Mouse (Mus musculus) midbrain, embryonic 13.5 days (tissue): ENCODE measurements around the gene Nfyc. TPM values are rescaled to one million over a fixed set of nuclear protein-coding genes. Genes with fewer than 3 reads are reported as not detected.

ENCODE experiments used
- ATAC-seq: fragments of 200-750 bp; cut with Nextera tagmentation; 2 replicates; pipeline ENCODE4 v1.8.0; 2017; ENCODE audit warnings: mild to moderate bottlenecking, moderate TSS enrichment, moderate library complexity
- H3K27ac ChIP-seq: fragments of 300-500 bp; sonication (generic); 2 replicates; pipeline ENCODE4 v1.5.1; 2015; ENCODE audit warnings: inconsistent platforms, mild to moderate bottlenecking, moderate library complexity
- H3K27me3 ChIP-seq: fragments of 300-500 bp; sonication (generic); 2 replicates; pipeline ENCODE4 v1.6.1; 2015; ENCODE audit warnings: mild to moderate bottlenecking, inconsistent platforms
- H3K36me3 ChIP-seq: fragments of 300-500 bp; sonication (generic); 2 replicates; pipeline ENCODE4 v1.6.1; 2015; ENCODE audit warnings: mild to moderate bottlenecking, inconsistent platforms
- H3K4me1 ChIP-seq: fragments of 300-500 bp; sonication (generic); replicated peaks from 2 replicates; pipeline ENCODE4 v1.6.1; 2015; ENCODE audit warnings: inconsistent platforms
- H3K4me2 ChIP-seq: fragments of 300-500 bp; sonication (generic); replicated peaks from 2 replicates; pipeline ENCODE4 v1.6.1; 2015; ENCODE audit warnings: moderate library complexity, mild to moderate bottlenecking, inconsistent platforms
- H3K4me3 ChIP-seq: fragments of 300-500 bp; sonication (generic); replicated peaks from 2 replicates; pipeline ENCODE4 v1.5.1; 2015; ENCODE audit warnings: mild to moderate bottlenecking, inconsistent platforms
- H3K9ac ChIP-seq: fragments of 300-500 bp; sonication (generic); replicated peaks from 2 replicates; pipeline ENCODE4 v1.6.1; 2015; ENCODE audit warnings: mild to moderate bottlenecking, inconsistent platforms
- H3K9me3 ChIP-seq: fragments of 300-500 bp; sonication (generic); 2 replicates; pipeline ENCODE4 v1.6.1; 2016; ENCODE audit warnings: mild to moderate bottlenecking, inconsistent platforms
- WGBS: fragments of 180-500 bp; shearing (Covaris S2); methylation state at CpG from one replicate; pipeline ENCODE4 v1.1.7; 2015; 5-methylcytosine and 5-hydroxymethylcytosine counted together
- polyA plus RNA-seq: library from polyadenylated mRNA; unstranded; fragments of >200 nt; fragmentation: Nextera tagmentation; extraction: Ambion mirVana; gene quantifications from 2 replicates; pipeline ENCODE4 v1.2.1, GENCODE M21; 2015

Nfyc gene
- polyA plus RNA-seq, 1 experiment from 2014 or later, result 87.1 TPM

- 66% methylated on average over 4 of the region's 4 CpGs for WGBS
- H3K9ac ChIP-seq, result no peak overlapping the region
These were observed 105.2 kb downstream of the Nfyc start for GRCm38 (mm10) chr4:120726174-120726573.

GRCm38 (mm10) chr4:120725516-120726090, 105.8 kb downstream of the Nfyc start:
- H3K4me2 ChIP-seq, result no peak overlapping the region
- no peaks in the 10 kb centered on the region for H3K4me1 ChIP-seq
- no peak for ATAC-seq
- H3K36me3 ChIP-seq, result no peaks in the 10 kb centered on the region
- peaks cover 17% of the 10 kb centered on the region; the same call in 1 of the 2 replicates for H3K27me3 ChIP-seq
- WGBS, result 37% methylated on average over 5 of the region's 5 CpGs
- no peak overlapping the region for H3K4me3 ChIP-seq
- no peak overlapping the region for H3K9ac ChIP-seq
- no peak overlapping the region for H3K27ac ChIP-seq
- no peaks in the 10 kb centered on the region for H3K9me3 ChIP-seq

More at GRCm38 (mm10) chr4:120726174-120726573, 105.2 kb downstream of the Nfyc start:
- no peak overlapping the region for H3K4me3 ChIP-seq
- H3K9me3 ChIP-seq, result no peaks in the 10 kb centered on the region
- H3K36me3 ChIP-seq, result no peaks in the 10 kb centered on the region
- peaks cover 6% of the 10 kb centered on the region; the same call in 1 of the 2 replicates for H3K4me1 ChIP-seq
- peaks cover 20% of the 10 kb centered on the region; the same call in 1 of the 2 replicates for H3K27me3 ChIP-seq
- ATAC-seq, result no peak
- H3K27ac ChIP-seq, result no peak overlapping the region
- no peak overlapping the region for H3K4me2 ChIP-seq

- no peak for ATAC-seq
- H3K27ac ChIP-seq, result no peak overlapping the region
- no peak overlapping the region for H3K4me3 ChIP-seq
- peaks cover 1% of the 10 kb centered on the region for H3K4me1 ChIP-seq
- H3K4me2 ChIP-seq, result no peak overlapping the region
- no peaks in the 10 kb centered on the region for H3K9me3 ChIP-seq
- peaks cover 11% of the 10 kb centered on the region for H3K27me3 ChIP-seq
- H3K36me3 ChIP-seq, result no peaks in the 10 kb centered on the region
- H3K9ac ChIP-seq, result no peak overlapping the region
- 63% methylated on average over 2 of the region's 2 CpGs for WGBS
These were observed 109.8 kb downstream of the Nfyc start for GRCm38 (mm10) chr4:120721574-120721973.

- Histone ChIP-seq H3K9ac (no peak overlapping the region), H3K36me3 (no peaks in the 10 kb centered on the region), H3K27ac (no peak overlapping the region), H3K27me3 (peaks cover 25% of the 10 kb centered on the region), H3K9me3 (no peaks in the 10 kb centered on the region), H3K4me2 (no peak overlapping the region), H3K4me3 (no peak overlapping the region), H3K4me1 (peaks cover 17% of the 10 kb centered on the region)
- no peak for ATAC-seq
- 58% methylated on average over 5 of the region's 5 CpGs for WGBS
These were observed 112.2 kb downstream of the Nfyc start for GRCm38 (mm10) chr4:120719152-120719551.

DNA sequence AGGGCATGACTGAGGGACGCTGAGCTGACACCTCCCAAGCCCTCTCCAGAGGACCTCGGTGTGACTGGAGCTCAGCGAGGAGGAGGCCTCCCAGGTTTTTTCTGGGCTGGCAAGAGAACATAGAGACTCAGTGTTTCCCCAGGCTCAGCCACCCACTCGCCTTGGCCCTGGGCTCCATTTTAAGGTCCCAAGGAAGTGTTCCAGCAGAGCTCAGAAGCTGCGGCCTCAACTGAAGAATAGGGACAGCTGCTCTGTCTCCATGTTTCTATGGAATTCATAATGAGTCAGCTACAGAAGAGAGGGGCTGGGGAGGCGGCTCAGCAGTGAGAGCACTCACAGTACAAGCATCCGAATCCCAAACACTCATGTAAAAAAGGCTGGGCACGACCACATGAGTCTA, 113.8 kb downstream of the Nfyc start:
- Histone ChIP-seq H3K4me1 (peaks cover 25% of the 10 kb centered on the region), H3K36me3 (no peaks in the 10 kb centered on the region), H3K4me2 (no peak overlapping the region), H3K9me3 (no peaks in the 10 kb centered on the region), H3K27ac (no peak overlapping the region), H3K27me3 (peaks cover 25% of the 10 kb centered on the region), H3K9ac (no peak overlapping the region), H3K4me3 (no peak overlapping the region)
- ATAC-seq, result no peak
- 71% methylated on average over 8 of the region's 8 CpGs for WGBS

- peak overlapping the region; percentile 40 for H3K4me3 ChIP-seq
- H3K27ac ChIP-seq, result no peak overlapping the region
- WGBS, result 25% methylated on average over 12 of the region's 12 CpGs
- no peaks in the 10 kb centered on the region for H3K36me3 ChIP-seq
- no peaks in the 10 kb centered on the region for H3K9me3 ChIP-seq
- H3K27me3 ChIP-seq, result peaks cover 29% of the 10 kb centered on the region
- H3K4me2 ChIP-seq, result peak overlapping the region; percentile 56
- peak; percentile 1; the same call in 1 of the 2 replicates for ATAC-seq
- peaks cover 31% of the 10 kb centered on the region for H3K4me1 ChIP-seq
- H3K9ac ChIP-seq, result no peak overlapping the region
These were observed 114.6 kb downstream of the Nfyc start for GRCm38 (mm10) chr4:120716765-120717164.

DNA sequence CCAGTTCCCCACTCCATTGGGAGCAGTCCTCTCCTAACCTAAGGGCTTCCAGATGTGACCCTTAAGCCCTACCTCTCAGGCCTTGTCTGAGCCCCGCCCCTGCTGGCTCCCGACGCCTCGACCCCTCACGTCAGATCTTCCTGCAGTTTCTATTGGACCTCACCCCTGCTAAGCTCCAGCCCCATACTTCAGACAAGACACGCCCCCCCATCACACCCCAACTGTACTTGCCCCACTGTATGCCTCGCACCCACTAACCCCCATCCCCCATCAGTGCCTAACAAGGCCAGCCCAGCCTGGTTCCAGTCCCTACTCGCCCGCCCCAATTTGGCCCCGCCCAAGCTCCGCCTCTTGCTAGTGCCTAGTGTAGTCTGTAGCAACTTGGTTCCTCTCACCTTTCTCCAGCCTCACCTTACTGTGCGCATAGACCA, 115.2 kb downstream of the Nfyc start:
- 3% methylated on average over 12 of the region's 12 CpGs for WGBS
- H3K27ac ChIP-seq, result no peak overlapping the region
- ATAC-seq, result peak; percentile 75
- H3K9ac ChIP-seq, result no peak overlapping the region; the same call in 1 of the 2 replicates
- peak overlapping the region; percentile 56 for H3K4me2 ChIP-seq
- peak overlapping the region; percentile 40 for H3K4me3 ChIP-seq
- H3K27me3 ChIP-seq, result peaks cover 29% of the 10 kb centered on the region
- H3K9me3 ChIP-seq, result no peaks in the 10 kb centered on the region
- no peaks in the 10 kb centered on the region for H3K36me3 ChIP-seq
- peaks cover 31% of the 10 kb centered on the region for H3K4me1 ChIP-seq

- H3K4me1 ChIP-seq, result peaks cover 31% of the 10 kb centered on the region
- no peaks in the 10 kb centered on the region for H3K9me3 ChIP-seq
- no peak for ATAC-seq
- H3K36me3 ChIP-seq, result no peaks in the 10 kb centered on the region
- H3K27me3 ChIP-seq, result peaks cover 29% of the 10 kb centered on the region
- no peak overlapping the region for H3K4me2 ChIP-seq
- H3K4me3 ChIP-seq, result no peak overlapping the region
- H3K27ac ChIP-seq, result no peak overlapping the region
- H3K9ac ChIP-seq, result no peak overlapping the region
- 79% methylated on average over 6 of the region's 6 CpGs for WGBS
These were observed 117.4 kb downstream of the Nfyc start for GRCm38 (mm10) chr4:120713856-120714497.

GRCm38 (mm10) chr4:120713021-120713420, 118.4 kb downstream of the Nfyc start:
- no peak for ATAC-seq
- Histone ChIP-seq H3K4me3 (no peak overlapping the region), H3K9ac (no peak overlapping the region), H3K27ac (no peak overlapping the region), H3K9me3 (no peaks in the 10 kb centered on the region), H3K4me2 (no peak overlapping the region), H3K27me3 (peaks cover 29% of the 10 kb centered on the region), H3K4me1 (peaks cover 34% of the 10 kb centered on the region), H3K36me3 (no peaks in the 10 kb centered on the region)
- WGBS, result 93% methylated on average over 6 of the region's 6 CpGs

DNA sequence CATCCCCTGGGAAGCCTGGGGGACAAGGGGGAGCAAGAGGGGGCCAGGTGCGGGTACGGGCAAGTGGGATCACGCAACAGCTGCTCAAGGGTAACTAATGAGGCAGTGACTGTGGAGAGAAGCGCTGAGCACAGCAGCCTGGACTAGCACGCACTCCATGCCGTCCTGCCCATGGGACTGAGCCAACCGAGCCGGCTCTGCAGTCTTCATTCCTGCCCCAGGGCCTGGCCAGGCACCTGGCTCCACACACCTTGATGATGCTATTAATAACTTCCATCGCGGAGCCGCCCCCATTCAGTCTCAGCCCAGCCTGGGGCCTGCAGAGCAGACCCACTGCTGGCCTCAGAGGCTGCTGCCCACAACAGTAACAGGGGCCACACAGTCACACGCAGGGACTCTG, 119.1 kb downstream of the Nfyc start:
- H3K4me3 ChIP-seq, result no peak overlapping the region
- no peaks in the 10 kb centered on the region for H3K36me3 ChIP-seq
- no peak overlapping the region for H3K27ac ChIP-seq
- H3K27me3 ChIP-seq, result peaks cover 24% of the 10 kb centered on the region
- H3K4me2 ChIP-seq, result no peak overlapping the region
- ATAC-seq, result no peak
- no peak overlapping the region for H3K9ac ChIP-seq
- 74% methylated on average over 12 of the region's 12 CpGs for WGBS
- H3K9me3 ChIP-seq, result no peaks in the 10 kb centered on the region
- peaks cover 37% of the 10 kb centered on the region for H3K4me1 ChIP-seq
